Mouse (Mus musculus): ENCODE data around the gene Dkc1. TPM values are rescaled to one million over a fixed set of nuclear protein-coding genes. Genes with fewer than 3 reads are reported as not detected.

Gene Dkc1
- polyA plus RNA-seq, 1 experiment from 2014 or later = 137 TPM

DNA sequence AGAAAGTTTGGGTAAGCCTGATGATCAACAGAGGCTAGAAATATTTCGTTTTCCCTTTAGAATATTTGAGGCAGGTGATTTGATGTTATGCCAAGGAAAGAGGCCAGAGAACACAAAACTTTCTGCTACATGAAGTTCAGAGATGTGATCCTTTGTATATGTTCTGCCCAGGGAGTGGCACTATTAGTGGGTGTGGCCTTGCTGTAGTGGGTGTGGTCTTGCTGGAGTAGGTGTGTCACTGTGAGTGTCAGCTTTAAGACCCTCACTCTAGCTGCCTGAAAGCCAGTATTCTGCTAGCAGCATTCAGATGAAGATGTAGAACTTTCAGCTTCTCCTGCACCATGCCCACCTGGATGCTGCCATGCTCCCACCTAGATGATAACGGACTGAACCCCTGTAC lies 54.6 kb downstream of the Dkc1 start:
- Histone ChIP-seq H3K9me3 (no peaks in the 10 kb centered on the region), H3K4me3 (replicated peaks) (no peak overlapping the region), H3K27ac (no peak overlapping the region), H3K4me2 (no peak overlapping the region), H3K36me3 (no peaks in the 10 kb centered on the region), H3K27me3 (replicated peaks) (no peaks in the 10 kb centered on the region), H3K4me1 (no peaks in the 10 kb centered on the region), H3K9ac (no peak overlapping the region)
- ATAC-seq (ENCODE audit: insufficient read depth, low FRiP score, low read depth) = no peak
- 74% methylated on average over 2 of the region's 2 CpGs for WGBS

DNA sequence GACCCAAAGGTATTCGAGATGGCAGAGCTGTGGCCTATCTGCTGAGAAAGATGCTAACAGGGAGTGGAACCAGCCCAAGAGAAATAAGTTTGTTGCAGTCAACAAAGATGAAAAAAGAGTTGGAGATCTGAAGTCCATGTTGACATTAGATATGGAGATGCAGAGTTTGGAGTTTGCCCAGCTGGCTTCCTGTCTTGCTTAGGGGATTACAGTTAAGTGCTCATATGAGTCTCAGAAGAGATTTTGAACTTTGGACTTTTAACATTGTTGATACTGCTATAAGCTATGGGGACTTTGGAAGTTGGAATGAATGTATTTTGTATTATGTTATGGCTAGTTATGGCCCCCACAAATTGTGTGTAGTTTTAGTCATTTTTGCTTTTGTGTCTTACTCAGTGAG lies 56.6 kb downstream of the Dkc1 start:
- H3K9me3 ChIP-seq = no peaks in the 10 kb centered on the region
- H3K27me3 ChIP-seq (replicated peaks) = no peaks in the 10 kb centered on the region
- no peaks in the 10 kb centered on the region for H3K4me1 ChIP-seq
- no peak overlapping the region for H3K27ac ChIP-seq
- H3K36me3 ChIP-seq = no peaks in the 10 kb centered on the region
- ATAC-seq (ENCODE audit: insufficient read depth, low FRiP score, low read depth) = no peak
- H3K4me2 ChIP-seq = no peak overlapping the region
- H3K9ac ChIP-seq = no peak overlapping the region
- WGBS = 58% methylated on average over 1 of the region's 1 CpGs
- no peak overlapping the region for H3K4me3 ChIP-seq (replicated peaks)

DNA sequence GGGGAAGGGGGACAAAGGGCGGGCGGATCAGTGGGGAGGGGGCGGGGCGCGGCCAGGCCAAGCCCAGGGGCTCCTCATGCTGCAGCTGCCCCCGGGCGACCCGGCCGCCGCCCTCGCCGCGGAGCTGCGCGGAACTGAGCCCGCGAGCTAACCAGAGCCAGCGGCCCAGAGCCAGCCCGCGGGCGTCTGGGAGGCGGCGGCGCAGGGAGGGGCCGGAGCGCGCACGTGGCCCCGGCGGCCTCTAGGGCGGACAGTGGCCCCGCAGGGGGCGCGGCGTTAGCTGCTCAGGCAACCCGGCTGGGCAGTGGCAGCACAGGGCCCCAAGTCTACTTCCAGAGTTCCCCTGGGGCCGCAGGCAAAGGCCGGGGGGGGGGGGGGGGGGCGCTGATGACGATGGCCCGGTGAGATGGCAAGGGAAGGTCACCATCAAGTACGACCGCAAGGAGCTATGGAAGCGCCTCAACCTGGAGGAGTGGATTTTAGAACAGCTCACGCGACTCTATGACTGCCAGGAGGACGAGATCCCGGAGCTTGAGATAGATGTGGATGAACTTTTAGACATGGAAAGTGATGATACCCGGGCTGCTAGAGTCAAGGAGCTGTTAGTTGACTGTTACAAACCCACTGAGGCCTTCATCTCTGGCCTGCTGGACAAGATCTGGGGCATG lies 60.1 kb downstream of the Dkc1 start:
- Histone ChIP-seq H3K4me2 (peak overlapping the region; percentile 57), H3K4me3 (replicated peaks) (peak overlapping the region; percentile 37), H3K36me3 (no peaks in the 10 kb centered on the region), H3K9ac (no peak overlapping the region), H3K27me3 (replicated peaks) (no peaks in the 10 kb centered on the region), H3K27ac (no peak overlapping the region), H3K9me3 (no peaks in the 10 kb centered on the region), H3K4me1 (no peaks in the 10 kb centered on the region)
- peak; percentile 88 for ATAC-seq (ENCODE audit: insufficient read depth, low FRiP score, low read depth)
- WGBS = 15% methylated on average over 35 of the region's 49 CpGs

Other genes with a start within 250 kb of the Dkc1 start
- gene Gab3, start 10.4 kb upstream of the Dkc1 start, polyA plus RNA-seq (2015; fragmentation: Nextera tagmentation; extraction: Ambion mirVana) = 2.7 and 3.0 TPM in 2 replicates
- gene Mpp1, start 35.2 kb downstream of the Dkc1 start, polyA plus RNA-seq (2015; fragmentation: Nextera tagmentation; extraction: Ambion mirVana) = 79.3 and 84.9 TPM in 2 replicates
- not detected in 2 replicates for gene Smim9, start 67.9 kb downstream of the Dkc1 start, polyA plus RNA-seq (2015; fragmentation: Nextera tagmentation; extraction: Ambion mirVana)

Measured in stomach, embryonic 15.5 days (tissue).